Mouse (Mus musculus): ENCODE results near the gene Card19.

DNA sequence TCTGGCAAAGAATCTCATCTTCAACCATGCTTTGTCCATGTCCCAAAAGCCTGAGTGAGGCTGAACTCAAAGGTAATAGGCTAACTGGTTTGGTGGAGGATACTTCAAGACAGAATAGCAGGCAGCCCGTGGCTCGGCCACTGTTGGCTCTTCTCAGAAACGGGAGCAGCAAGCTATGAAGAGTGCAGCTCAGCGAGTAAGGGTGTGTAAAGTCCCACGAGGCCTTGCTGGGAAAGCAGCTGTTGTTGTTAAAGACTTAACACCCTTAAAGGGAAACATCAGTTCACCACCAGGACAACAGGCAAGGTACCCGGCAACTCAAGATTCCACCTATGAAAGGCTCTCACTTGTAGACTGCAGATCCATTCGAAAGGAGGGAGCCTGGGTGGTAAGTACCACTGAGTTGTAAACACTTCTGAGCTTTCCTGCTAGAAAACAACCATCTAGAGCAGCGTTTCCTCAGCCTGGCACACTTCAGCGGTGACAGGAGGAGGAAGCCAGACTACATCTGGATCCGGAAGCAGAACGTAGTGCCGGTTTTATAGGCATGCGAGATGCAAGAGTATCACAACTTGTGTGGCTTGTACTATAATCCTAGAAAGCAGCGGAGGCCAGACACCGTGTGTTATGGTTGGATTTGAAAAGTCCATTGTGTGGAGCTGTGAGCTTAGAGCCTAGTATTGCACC is 44.3 kb upstream of the Card19 start:
- TF ChIP-seq CTCF (conservative IDR thresholded peaks at IDR 0.05; ENCODE audit: low read length): no peak
- no peak for TF ChIP-seq NANOG (IDR thresholded peaks at IDR 0.05; ENCODE audit: borderline replicate concordance, low read length)
- no peak for TF ChIP-seq POU5F1 (IDR thresholded peaks at IDR 0.05; ENCODE audit: borderline replicate concordance, low read length)
